Mouse (Mus musculus): ENCODE measurements around the gene Gpr15.

DNA sequence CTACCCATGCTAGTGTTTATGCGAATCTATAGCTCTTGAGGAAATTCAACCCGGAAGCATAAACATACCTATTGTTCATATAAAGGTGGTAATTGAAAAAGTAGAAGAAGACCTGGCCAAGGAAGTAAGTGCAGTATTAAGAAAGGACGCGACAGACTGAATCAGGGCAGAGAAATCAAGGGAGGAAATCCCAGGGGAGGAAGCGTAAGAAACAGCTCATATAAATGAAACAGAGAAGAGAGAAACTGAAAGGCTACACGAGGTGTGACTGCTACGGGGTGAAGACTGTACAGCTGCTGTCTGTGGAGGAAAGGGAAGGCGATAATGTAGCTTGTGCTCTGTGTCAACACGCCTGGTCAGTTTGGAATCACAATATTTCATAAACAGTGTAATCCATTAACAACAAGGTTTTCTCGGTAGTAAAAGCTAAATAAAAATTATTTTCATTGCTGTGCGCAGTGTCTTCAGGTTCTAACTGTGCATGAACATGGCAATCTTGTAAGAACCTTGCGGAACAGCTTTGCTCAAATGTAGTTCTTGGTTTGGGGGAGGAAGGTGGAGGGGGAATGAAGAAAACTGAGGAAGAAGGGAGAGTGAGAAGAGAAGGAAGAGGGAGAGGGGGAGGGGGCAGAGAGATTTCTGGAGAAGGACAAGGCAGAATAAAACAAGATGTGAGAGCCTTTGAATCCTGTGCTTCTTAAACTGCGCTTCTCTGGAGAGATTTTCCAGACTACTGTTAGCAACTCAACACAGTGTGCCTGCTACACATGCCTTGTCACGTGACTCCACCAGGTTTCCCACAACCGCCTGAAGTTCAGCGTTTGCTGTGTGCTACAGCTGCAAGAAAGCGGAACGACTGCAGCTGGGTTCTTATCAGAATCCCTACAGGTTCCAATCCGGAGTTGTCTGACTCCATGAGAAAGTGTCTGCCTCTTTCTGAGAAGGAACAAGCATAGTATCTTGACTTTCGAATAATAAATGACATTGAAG is 33.0 kb downstream of the Gpr15 start:
- TF ChIP-seq CTCF (IDR thresholded peaks at IDR 0.05; ENCODE audit: low read depth) = no peak
- TF ChIP-seq EP300 (IDR thresholded peaks at IDR 0.05; ENCODE audit: low read depth) = no peak

Measured in liver, postnatal 0 days (tissue).